Mouse (Mus musculus) stomach, postnatal 0 days (tissue): ENCODE data around the gene Prdm16. TPM values are rescaled to one million over a fixed set of nuclear protein-coding genes. Genes with fewer than 3 reads are reported as not detected.

ENCODE experiments used
- ATAC-seq: fragments of 200-750 bp; cut with Nextera tagmentation; 2 replicates; pipeline ENCODE4 v1.8.0; 2017; ENCODE audit not compliant: low FRiP score, low TSS enrichment
- DNase-seq: peaks from one replicate; pipeline ENCODE4 v3.0.0-alpha.2; 2016; ENCODE audit warnings: low spot score
- H3K27ac ChIP-seq: fragments of 300-500 bp; sonication (generic); replicated peaks from 2 replicates; pipeline ENCODE4 v1.5.1; 2014; ENCODE audit warnings: mild to moderate bottlenecking, control low read depth
- H3K27me3 ChIP-seq: fragments of 300-500 bp; sonication (generic); 2 replicates; pipeline ENCODE4 v1.6.1; 2014; ENCODE audit warnings: low read length; ENCODE audit not compliant: control insufficient read depth, insufficient read depth
- H3K36me3 ChIP-seq: fragments of 300-500 bp; sonication (generic); 2 replicates; pipeline ENCODE4 v1.6.1; 2014; ENCODE audit warnings: low read length, mixed read lengths; ENCODE audit not compliant: control insufficient read depth, insufficient read depth
- H3K4me1 ChIP-seq: fragments of 300-500 bp; sonication (generic); replicated peaks from 2 replicates; pipeline ENCODE4 v1.6.1; 2014; ENCODE audit warnings: antibody characterized with exemption; ENCODE audit not compliant: control insufficient read depth, insufficient read depth
- H3K4me2 ChIP-seq: fragments of 300-500 bp; sonication (generic); replicated peaks from 2 replicates; pipeline ENCODE4 v1.6.1; 2014; ENCODE audit warnings: low read depth, mild to moderate bottlenecking, control low read depth, moderate library complexity
- H3K4me3 ChIP-seq: fragments of 300-500 bp; sonication (generic); 2 replicates; pipeline ENCODE4 v1.5.1; 2014; ENCODE audit warnings: low read depth, low read length, control low read depth
- H3K9ac ChIP-seq: fragments of 300-500 bp; sonication (generic); 2 replicates; pipeline ENCODE4 v1.6.1; 2014; ENCODE audit warnings: mild to moderate bottlenecking, low read length, control low read depth, mixed read lengths
- H3K9me3 ChIP-seq: fragments of 300-500 bp; sonication (generic); 2 replicates; pipeline ENCODE4 v1.6.1; 2016; ENCODE audit warnings: low read length; ENCODE audit not compliant: control insufficient read depth
- CTCF ChIP-seq: IDR thresholded peaks from 2 replicates; pipeline ENCODE4 v1.5.1; 2016; ENCODE audit warnings: antibody characterized with exemption, low read depth, mild to moderate bottlenecking, moderate library complexity
- EP300 ChIP-seq: optimal IDR thresholded peaks from 2 replicates; pipeline ENCODE3; 2016; ENCODE audit warnings: antibody characterized with exemption
- WGBS: fragments of 180-500 bp; shearing (Covaris S2); extraction: QIAGEN DNeasy Blood & Tissue Kit; methylation state at CpG from one replicate; pipeline ENCODE4 v1.1.7; 2014; 5-methylcytosine and 5-hydroxymethylcytosine counted together
- polyA plus RNA-seq: library from polyadenylated mRNA; unstranded; fragments of >200 nt; fragmentation: Nextera tagmentation; extraction: Ambion mirVana; gene quantifications from 2 replicates; pipeline ENCODE4 v1.2.1, GENCODE M21; 2015

The Prdm16 gene
- polyA plus RNA-seq, 1 experiment from 2014 or later: 15.6 TPM

DNA sequence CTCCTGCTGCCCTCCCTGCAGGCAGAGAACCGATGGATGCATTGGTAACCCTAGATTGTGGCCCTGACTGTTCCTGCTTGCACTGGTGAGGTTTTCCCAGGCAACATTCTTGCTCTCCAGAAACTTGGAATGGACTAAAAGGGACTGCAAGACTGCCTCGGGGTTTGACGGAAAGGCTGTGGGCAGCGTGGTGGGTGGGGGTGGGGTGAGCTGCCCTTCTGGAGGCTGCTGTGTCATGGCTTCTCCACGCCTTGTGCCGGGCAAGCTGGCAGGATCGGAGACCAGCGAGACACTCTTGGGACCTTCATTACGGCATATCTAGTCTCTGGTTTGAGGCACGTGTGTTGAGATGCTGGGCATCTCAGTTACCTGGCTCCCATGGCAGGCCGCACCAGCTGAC lies 237.0 kb downstream of the Prdm16 start:
- ATAC-seq (no peak), DNase-seq (no peak)
- H3K4me1 ChIP-seq: no peaks in the 10 kb centered on the region; the same call in 1 of the 2 replicates
- H3K9ac ChIP-seq: no peak overlapping the region
- 82% methylated on average over 11 of the region's 11 CpGs for WGBS
- no peak overlapping the region for H3K27ac ChIP-seq
- H3K9me3 ChIP-seq: no peaks in the 10 kb centered on the region
- TF ChIP-seq EP300 (no peak), CTCF (no peak)
- no peaks in the 10 kb centered on the region for H3K27me3 ChIP-seq
- H3K4me2 ChIP-seq: no peak overlapping the region
- no peak overlapping the region for H3K4me3 ChIP-seq
- H3K36me3 ChIP-seq: no peaks in the 10 kb centered on the region

DNA sequence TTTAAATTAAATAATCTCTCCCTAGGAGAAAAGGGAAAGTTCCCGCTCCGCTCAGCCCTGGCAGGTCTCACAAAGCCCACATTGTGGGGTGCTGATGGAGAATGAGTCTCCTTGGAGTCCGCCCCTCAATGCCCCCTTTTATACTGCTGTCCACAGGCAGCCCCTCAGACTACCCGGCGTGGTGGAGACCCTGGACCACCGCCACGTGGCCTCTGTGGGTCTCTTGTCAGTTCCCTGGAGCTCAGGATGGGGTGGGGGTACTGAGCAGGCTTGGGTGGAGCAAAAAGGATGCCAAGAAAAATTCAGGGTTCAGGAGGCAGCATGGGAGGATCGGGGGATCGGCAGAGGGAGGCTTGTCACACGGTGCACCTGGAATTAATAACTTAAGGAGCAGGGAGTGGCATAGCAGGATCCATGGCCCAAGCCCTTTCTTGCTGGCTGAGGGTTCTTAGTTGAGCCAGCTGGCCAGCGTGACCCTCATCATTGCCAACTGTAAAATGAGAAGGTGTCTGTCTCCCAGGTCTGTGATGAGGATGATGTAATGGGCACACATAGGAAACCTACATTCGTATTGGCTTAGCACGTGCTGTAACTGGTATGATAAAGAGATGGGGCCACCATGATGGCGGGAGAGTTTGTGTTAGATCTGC lies 239.9 kb downstream of the Prdm16 start:
- Histone ChIP-seq H3K9ac (no peak overlapping the region), H3K4me1 (no peaks in the 10 kb centered on the region; the same call in 1 of the 2 replicates), H3K9me3 (no peaks in the 10 kb centered on the region), H3K27me3 (no peaks in the 10 kb centered on the region), H3K4me3 (no peak overlapping the region), H3K27ac (no peak overlapping the region), H3K36me3 (no peaks in the 10 kb centered on the region), H3K4me2 (no peak overlapping the region)
- TF ChIP-seq CTCF: no peak
- no peak for TF ChIP-seq EP300
- ATAC-seq: no peak
- DNase-seq: no peak
- 85% methylated on average over 14 of the region's 14 CpGs for WGBS

DNA sequence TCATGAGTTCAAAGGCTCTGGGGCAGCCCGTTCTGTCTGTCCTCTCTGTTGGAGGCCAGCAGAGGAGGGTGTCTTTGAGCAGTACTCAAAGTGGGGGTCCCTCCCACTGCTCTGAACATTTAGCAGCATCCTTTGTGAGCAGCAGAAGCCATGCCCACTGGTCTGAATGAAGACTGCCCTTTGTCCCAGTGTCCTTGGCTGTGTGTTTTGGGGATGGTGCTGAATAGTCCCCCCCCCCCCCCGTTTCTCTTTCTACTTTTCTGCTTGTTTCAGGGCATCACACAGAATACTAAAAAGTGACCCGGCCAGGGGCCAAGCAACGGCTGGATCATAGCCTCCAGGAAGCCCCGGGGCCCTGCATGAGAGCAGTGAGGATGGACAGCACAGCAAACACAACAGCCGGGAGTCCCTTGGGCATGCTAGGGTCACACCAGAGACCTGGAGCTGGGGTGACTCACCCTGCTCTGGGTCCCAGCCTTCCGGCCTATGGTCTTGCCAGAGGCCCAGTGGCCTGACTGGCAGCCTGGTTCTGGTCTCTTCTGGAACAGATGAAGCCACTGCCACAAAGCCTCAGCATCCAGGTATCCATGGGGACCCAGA lies 242.4 kb downstream of the Prdm16 start:
- no peak for TF ChIP-seq EP300
- TF ChIP-seq CTCF: no peak
- ATAC-seq: no peak; the same call in 1 of the 2 replicates
- Histone ChIP-seq H3K27ac (no peak overlapping the region), H3K4me3 (no peak overlapping the region), H3K4me2 (no peak overlapping the region), H3K27me3 (no peaks in the 10 kb centered on the region), H3K9me3 (no peaks in the 10 kb centered on the region), H3K9ac (no peak overlapping the region), H3K4me1 (no peaks in the 10 kb centered on the region; the same call in 1 of the 2 replicates), H3K36me3 (no peaks in the 10 kb centered on the region)
- no peak for DNase-seq
- WGBS: 66% methylated on average over 7 of the region's 7 CpGs

DNA sequence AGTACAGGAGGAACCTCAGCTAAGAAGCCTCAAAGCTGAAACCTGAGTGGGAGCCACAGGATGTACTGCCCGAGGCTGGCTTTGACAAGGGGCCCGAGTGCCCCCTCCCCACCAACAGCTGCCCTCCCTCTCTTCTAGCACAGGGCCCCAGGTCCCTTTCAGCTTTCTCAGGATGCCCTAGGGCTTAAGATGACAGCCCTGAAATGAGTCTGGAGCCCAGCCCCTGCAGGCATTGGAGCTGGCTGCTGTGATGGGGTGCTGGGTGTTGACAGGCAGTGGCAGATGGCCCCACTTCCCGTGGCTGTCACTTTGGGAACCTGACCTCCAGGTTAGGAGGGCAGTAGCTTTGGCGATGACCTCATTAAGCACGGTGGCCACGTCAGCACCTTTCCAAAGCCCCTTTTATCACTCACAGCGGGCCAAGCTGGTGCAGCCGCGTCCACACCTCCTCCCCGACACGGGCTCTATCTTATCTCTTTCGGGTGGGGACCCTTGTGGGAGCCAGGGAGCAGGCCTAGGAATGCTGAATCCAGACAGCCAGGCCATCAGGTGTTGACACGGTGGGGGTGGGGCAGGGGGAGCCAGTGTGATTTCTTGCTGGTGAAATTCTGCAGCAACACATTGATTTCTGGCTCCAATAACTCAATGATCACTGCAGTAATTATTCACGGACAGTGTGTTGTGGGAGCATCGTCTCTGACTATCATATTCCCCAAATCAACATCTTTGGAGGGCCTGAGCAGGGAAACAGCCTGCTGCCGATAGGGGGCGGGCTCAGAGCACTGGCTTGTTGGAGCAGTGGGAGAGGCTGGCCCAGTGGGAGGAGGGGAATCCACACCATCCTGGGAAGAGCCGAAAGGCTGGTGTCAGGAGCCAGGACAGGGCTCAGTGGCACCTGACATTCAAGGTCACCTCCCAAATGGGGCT lies 243.2 kb downstream of the Prdm16 start:
- DNase-seq (peak; percentile 74), ATAC-seq (no peak)
- TF ChIP-seq CTCF: peak; percentile 74
- TF ChIP-seq EP300: no peak
- Histone ChIP-seq H3K4me2 (no peak overlapping the region), H3K9me3 (no peaks in the 10 kb centered on the region), H3K27ac (no peak overlapping the region), H3K27me3 (no peaks in the 10 kb centered on the region), H3K4me3 (no peak overlapping the region), H3K4me1 (no peaks in the 10 kb centered on the region; the same call in 1 of the 2 replicates), H3K9ac (no peak overlapping the region), H3K36me3 (no peaks in the 10 kb centered on the region)
- 24% methylated on average over 18 of the region's 18 CpGs for WGBS

DNA sequence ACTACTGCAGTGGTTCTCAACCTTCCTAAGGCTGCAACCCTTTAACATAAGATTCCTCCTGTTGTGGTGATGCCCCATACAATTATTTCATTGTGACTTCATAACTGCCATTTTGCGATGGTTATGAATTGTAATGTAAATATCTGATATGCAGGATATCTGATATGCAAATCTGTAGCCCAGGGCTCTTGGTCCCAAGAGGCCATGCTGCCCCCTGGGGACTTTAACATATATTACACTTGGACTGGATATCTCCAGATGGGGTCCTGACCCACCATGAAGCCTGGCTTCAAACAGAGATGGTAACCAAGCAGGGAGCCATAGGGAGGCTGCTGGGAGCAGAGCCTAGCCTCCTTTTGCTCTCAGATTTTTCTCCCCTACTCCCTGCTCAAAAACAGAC lies 244.0 kb downstream of the Prdm16 start:
- no peaks in the 10 kb centered on the region for H3K9me3 ChIP-seq
- no peaks in the 10 kb centered on the region; the same call in 1 of the 2 replicates for H3K4me1 ChIP-seq
- no peak overlapping the region for H3K4me2 ChIP-seq
- H3K4me3 ChIP-seq: no peak overlapping the region
- H3K36me3 ChIP-seq: no peaks in the 10 kb centered on the region
- TF ChIP-seq EP300: no peak
- TF ChIP-seq CTCF: peak; percentile 56
- DNase-seq (no peak), ATAC-seq (no peak)
- 78% methylated on average over 1 of the region's 1 CpGs for WGBS
- H3K9ac ChIP-seq: no peak overlapping the region
- no peak overlapping the region for H3K27ac ChIP-seq
- no peaks in the 10 kb centered on the region for H3K27me3 ChIP-seq
